Mouse (Mus musculus) MEL (cell line): ENCODE data around the gene Pld4. TPM values are rescaled to one million over a fixed set of nuclear protein-coding genes. Genes with fewer than 3 reads are reported as not detected.

Experiments used
- DNase-seq: peaks from one replicate; pipeline ENCODE4 v3.0.0; 2011; ENCODE audit warnings: low read depth, low spot score
- H3K27ac ChIP-seq: 2 replicates; pipeline ENCODE4 v1.5.1; 2012; ENCODE audit warnings: low read depth, mild to moderate bottlenecking, control low read depth, low read length, moderate library complexity; ENCODE audit not compliant: control insufficient read depth
- H3K27me3 ChIP-seq, 2 experiments: fragments of 150-350 bp in 1 of 2; sonication (generic) in 1 of 2; 2 replicates each; pipeline ENCODE4 v1.6.1; 2012; ENCODE audit warnings: low read length in 2 of 2, mild to moderate bottlenecking in 2 of 2, improper control_type of control experiment in 1 of 2, moderate library complexity in 1 of 2; ENCODE audit not compliant: insufficient read depth in 2 of 2, control insufficient read depth in 1 of 2
- H3K36me3 ChIP-seq, 2 experiments: 2 replicates each; pipeline ENCODE4 v1.6.1; 2012 to 2014; ENCODE audit warnings: low read length in 2 of 2, improper control_type of control experiment in 1 of 2, inconsistent platforms in 1 of 2, mild to moderate bottlenecking in 1 of 2; ENCODE audit not compliant: insufficient read depth in 2 of 2, control insufficient read depth in 1 of 2
- H3K4me1 ChIP-seq, 2 experiments: fragments of 150-350 bp in 1 of 2; sonication (generic) in 1 of 2; 2 replicates each; pipeline ENCODE4 v1.6.1; 2012; ENCODE audit warnings: low read length in 2 of 2, improper control_type of control experiment in 1 of 2, mild to moderate bottlenecking in 1 of 2; ENCODE audit not compliant: insufficient read depth in 2 of 2, control insufficient read depth in 1 of 2
- H3K4me3 ChIP-seq, 2 experiments: fragments of 150-350 bp in 1 of 2; sonication (generic) in 1 of 2; 2 replicates each; pipeline ENCODE4 v1.5.1; 2012; ENCODE audit warnings: low read depth in 2 of 2, low read length in 2 of 2, mild to moderate bottlenecking in 2 of 2, moderate library complexity in 2 of 2, control low read depth in 1 of 2, improper control_type of control experiment in 1 of 2; ENCODE audit not compliant: control insufficient read depth in 1 of 2, insufficient read depth in 1 of 2
- H3K79me2 ChIP-seq: 2 replicates; pipeline ENCODE4 v1.6.1; 2012; ENCODE audit warnings: mild to moderate bottlenecking, low read length, moderate library complexity; ENCODE audit not compliant: control insufficient read depth, poor library complexity, insufficient read depth
- H3K9ac ChIP-seq: 2 replicates; pipeline ENCODE4 v1.6.1; 2012; ENCODE audit warnings: low read depth, mild to moderate bottlenecking, control low read depth, low read length, moderate library complexity; ENCODE audit not compliant: control insufficient read depth, poor library complexity, severe bottlenecking
- H3K9me3 ChIP-seq: fragments of 150-350 bp; sonication (generic); replicated peaks from 2 replicates; pipeline ENCODE4 v1.6.1; 2012; ENCODE audit warnings: mild to moderate bottlenecking, low read length, improper control_type of control experiment, moderate library complexity; ENCODE audit not compliant: insufficient read depth
- BHLHE40 ChIP-seq: IDR thresholded peaks from 2 replicates; pipeline ENCODE4 v1.6.1; 2012; ENCODE audit warnings: low read depth, mild to moderate bottlenecking, inconsistent platforms, low read length, improper control_type of control experiment, borderline replicate concordance
- CHD2 ChIP-seq: IDR thresholded peaks from 2 replicates; pipeline ENCODE4 v1.6.1; 2011; ENCODE audit warnings: low read length, improper control_type of control experiment
- CTCF ChIP-seq, 3 experiments: IDR thresholded peaks in 2 of 3; conservative IDR thresholded peaks in 1 of 3; 2 replicates each; pipeline ENCODE4 v1.5.1; 2011 to 2012; ENCODE audit warnings: low read length in 3 of 3, low read depth in 2 of 3, mild to moderate bottlenecking in 2 of 3, improper control_type of control experiment in 1 of 3, inconsistent platforms in 1 of 3, mixed read lengths in 1 of 3, moderate library complexity in 1 of 3; ENCODE audit not compliant: control insufficient read depth in 1 of 3, insufficient read depth in 1 of 3, poor library complexity in 1 of 3, severe bottlenecking in 1 of 3
- E2F4 ChIP-seq: IDR thresholded peaks from 2 replicates; pipeline ENCODE4 v1.6.1; 2011; ENCODE audit warnings: low read depth, low read length, improper control_type of control experiment, borderline replicate concordance
- ELF1 ChIP-seq: IDR thresholded peaks from 2 replicates; pipeline ENCODE4 v1.6.1; 2014; ENCODE audit warnings: low read depth, mild to moderate bottlenecking, inconsistent platforms, low read length, improper control_type of control experiment, moderate library complexity
- ETS1 ChIP-seq: IDR thresholded peaks from 2 replicates; pipeline ENCODE4 v1.6.1; 2012; ENCODE audit warnings: low read depth, mild to moderate bottlenecking, inconsistent platforms, low read length, improper control_type of control experiment, moderate library complexity
- GABPA ChIP-seq: IDR thresholded peaks from 2 replicates; pipeline ENCODE4 v1.6.1; 2012; ENCODE audit warnings: low read depth, mild to moderate bottlenecking, inconsistent platforms, low read length, improper control_type of control experiment, moderate library complexity
- HCFC1 ChIP-seq: IDR thresholded peaks from 2 replicates; pipeline ENCODE4 v1.6.1; 2012; ENCODE audit warnings: low read depth, mild to moderate bottlenecking, inconsistent platforms, low read length, improper control_type of control experiment, moderate library complexity
- JUND ChIP-seq: IDR thresholded peaks from 2 replicates; pipeline ENCODE4 v1.6.1; 2011; ENCODE audit warnings: low read depth, mild to moderate bottlenecking, improper control_type of control experiment, low read length
- KAT2A ChIP-seq: conservative IDR thresholded peaks from 2 replicates; pipeline ENCODE4 v1.6.1; 2012; ENCODE audit warnings: low read depth, low read length, improper control_type of control experiment, inconsistent platforms
- MXI1 ChIP-seq: IDR thresholded peaks from 2 replicates; pipeline ENCODE4 v1.6.1; 2011; ENCODE audit warnings: mild to moderate bottlenecking, low read depth, low read length, improper control_type of control experiment
- MYC ChIP-seq: IDR thresholded peaks from 2 replicates; pipeline ENCODE4 v1.6.1; 2011; ENCODE audit warnings: low read depth, mild to moderate bottlenecking, low read length, improper control_type of control experiment, moderate library complexity
- NELFE ChIP-seq: IDR thresholded peaks from 2 replicates; pipeline ENCODE4 v1.6.1; 2011; ENCODE audit warnings: low read depth, low read length, improper control_type of control experiment
- POLR2A ChIP-seq, 2 experiments: IDR thresholded peaks; 2 replicates each; pipeline ENCODE4 v1.6.1; 2011 to 2012; ENCODE audit warnings: low read length in 2 of 2, mild to moderate bottlenecking in 2 of 2, control low read depth in 1 of 2, improper control_type of control experiment in 1 of 2, low read depth in 1 of 2, moderate library complexity in 1 of 2; ENCODE audit not compliant: control insufficient read depth in 1 of 2, insufficient read depth in 1 of 2, poor library complexity in 1 of 2
- POLR2AphosphoS2 ChIP-seq: IDR thresholded peaks from 2 replicates; pipeline ENCODE4 v1.6.1; 2011; ENCODE audit warnings: low read length, improper control_type of control experiment
- RAD21 ChIP-seq: IDR thresholded peaks from 2 replicates; pipeline ENCODE4 v1.6.1; 2011; ENCODE audit warnings: mild to moderate bottlenecking, low read depth, low read length, improper control_type of control experiment
- SIN3A ChIP-seq: IDR thresholded peaks from 2 replicates; pipeline ENCODE4 v1.6.1; 2012; ENCODE audit warnings: low read length, improper control_type of control experiment, inconsistent platforms
- SMC3 ChIP-seq: IDR thresholded peaks from 2 replicates; pipeline ENCODE4 v1.6.1; 2011; ENCODE audit warnings: low read depth, low read length, improper control_type of control experiment
- ZC3H11A ChIP-seq: IDR thresholded peaks from 2 replicates; pipeline ENCODE4 v1.6.1; 2012; ENCODE audit warnings: low read depth, mild to moderate bottlenecking, inconsistent platforms, low read length, improper control_type of control experiment
- ZKSCAN1 ChIP-seq: IDR thresholded peaks from 2 replicates; pipeline ENCODE4 v1.6.1; 2012; ENCODE audit warnings: low read depth, mild to moderate bottlenecking, inconsistent platforms, low read length, improper control_type of control experiment, moderate library complexity
- ZMIZ1 ChIP-seq: IDR thresholded peaks from 2 replicates; pipeline ENCODE4 v1.6.1; 2012; ENCODE audit warnings: low read depth, mild to moderate bottlenecking, inconsistent platforms, low read length, improper control_type of control experiment, moderate library complexity
- ZNF384 ChIP-seq: IDR thresholded peaks from 2 replicates; pipeline ENCODE4 v1.6.1; 2012; ENCODE audit warnings: low read depth, mild to moderate bottlenecking, inconsistent platforms, low read length, improper control_type of control experiment
- polyA plus RNA-seq, 2 experiments: library from polyadenylated mRNA; stranded (reverse) in 1 of 2; unstranded in 1 of 2; fragments of >175 nt in 1 of 2; fragments of >200 nt in 1 of 2; gene quantifications; 2 replicates each; pipeline versions ENCODE4 v1.2.1 to v1.2.4; 2012; ENCODE audit warnings: low replicate concordance in 2 of 2, low read depth in 1 of 2; ENCODE audit not compliant: insufficient read length in 2 of 2, insufficient read depth in 1 of 2, missing spikeins in 1 of 2
- total RNA-seq: library from RNA; depleted of rRNA; stranded (reverse); fragments of 300-350 nt; gene quantifications from 2 replicates; pipeline ENCODE4 v1.2.3, GENCODE M21; 2012

Gene Pld4
- total and polyA plus RNA-seq, 3 experiments, result 9.7 to 16.4 TPM; not detected in 1

DNA sequence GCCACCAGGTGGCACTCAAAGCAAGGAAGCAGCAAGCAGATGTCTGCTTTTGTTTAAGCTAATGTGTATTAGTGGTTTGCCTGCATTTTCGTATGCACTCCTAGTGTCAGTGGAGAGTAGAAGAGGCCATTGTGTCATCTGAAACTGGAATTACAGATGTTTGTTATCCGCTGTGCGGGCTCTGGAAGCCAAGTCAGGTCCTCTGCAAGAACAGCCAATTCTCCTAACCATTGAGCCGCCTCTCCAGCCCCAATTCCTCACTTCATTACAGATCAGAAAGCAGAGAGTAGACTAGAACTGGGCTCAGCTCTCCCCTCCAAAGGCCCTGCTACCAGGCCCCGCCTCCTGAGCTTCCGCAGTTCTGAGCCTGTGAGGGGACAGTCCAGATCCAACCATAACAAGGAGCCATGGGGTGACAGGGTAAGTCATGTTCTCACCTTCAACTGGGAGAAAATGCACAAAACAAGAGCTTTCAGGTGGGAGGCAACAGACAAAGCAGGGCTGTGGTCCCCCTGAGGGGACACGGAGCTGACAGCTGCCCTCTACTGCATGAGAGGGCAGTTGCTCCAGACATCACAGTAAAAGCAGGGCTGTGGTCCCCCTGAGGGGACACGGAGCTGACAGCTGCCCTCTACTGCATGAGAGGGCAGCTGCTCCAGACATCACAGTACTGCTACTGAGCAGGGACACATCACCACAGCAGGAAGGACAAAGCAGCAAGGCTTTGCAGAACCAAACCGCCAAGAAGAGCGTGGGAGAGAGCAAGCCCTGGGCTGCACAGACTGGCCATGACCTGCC, 13.4 kb upstream of the Pld4 start:
- Histone ChIP-seq H3K9me3 (no peaks in the 10 kb centered on the region), H3K9ac (no peak overlapping the region), H3K4me1 (peaks cover 6 to 14% of the 10 kb centered on the region in 2 experiments; a peak in 3 of 4 replicates), H3K27ac (no peak overlapping the region), H3K36me3 (peaks cover 0 to 10% of the 10 kb centered on the region in 2 experiments; a peak in 2 of 4 replicates), H3K79me2 (no peaks in the 10 kb centered on the region; the same call in 1 of the 2 replicates), H3K4me3 (no peak overlapping the region), H3K27me3 (peaks cover 6 to 12% of the 10 kb centered on the region in 2 experiments)
- TF ChIP-seq NELFE (0 out of 2 replicates have a peak, but pooled peaks have one; percentile 24), CHD2 (no peak; the same call in none of the 2 replicates), ZMIZ1 (peak; percentile 42; the same call in 1 of the 2 replicates), ETS1 (0 out of 2 replicates have a peak, but pooled peaks have one; percentile 14), SMC3 (peak; percentile 99), MXI1 (no peak), RAD21 (peak; percentile 100), ZKSCAN1 (peak; percentile 86; the same call in 1 of the 2 replicates), JUND (peak; percentile 63; the same call in 1 of the 2 replicates), ZC3H11A (peak; percentile 98), E2F4 (no peak), CTCF (IDR thresholded peaks at IDR 0.05 in 2 of 3, conservative IDR thresholded peaks at IDR 0.05 in 1 of 3; ENCODE audit: control insufficient read depth in 1 of 3, insufficient read depth in 1 of 3, low read depth in 2 of 3, low read length in 3 of 3, poor library complexity in 1 of 3, severe bottlenecking in 1 of 3) (peak in 2 of 3 experiments; percentile 99 to 100; a peak in 4 of 6 replicates), MYC (peak; percentile 76; the same call in 1 of the 2 replicates), GABPA (0 out of 2 replicates have a peak, but pooled peaks have one; percentile 21), HCFC1 (peak; percentile 46; the same call in 1 of the 2 replicates), BHLHE40 (no peak), SIN3A (peak; percentile 77), ZNF384 (peak; percentile 99), ELF1 (0 out of 2 replicates have a peak, but pooled peaks have one; percentile 27), KAT2A (no peak), POLR2AphosphoS2 (peak; percentile 64), POLR2A (IDR thresholded peaks at IDR 0.05; ENCODE audit: control insufficient read depth in 1 of 2, insufficient read depth in 1 of 2, low read depth in 1 of 2, low read length in 2 of 2, poor library complexity in 1 of 2) (0 out of 4 replicates have a peak, but pooled peaks of 1 of the 2 experiments have one; percentile 5)
- DNase-seq, result peak; percentile 96
